Mouse (Mus musculus) stomach, postnatal 0 days (tissue): Measurements from ENCODE around the gene Gorasp1. TPM values are rescaled to one million over a fixed set of nuclear protein-coding genes. Genes with fewer than 3 reads are reported as not detected.

ENCODE experiments used
- ATAC-seq: fragments of 200-750 bp; cut with Nextera tagmentation; 2 replicates; pipeline ENCODE4 v1.8.0; 2017; ENCODE audit not compliant: low FRiP score, low TSS enrichment
- DNase-seq: peaks from one replicate; pipeline ENCODE4 v3.0.0-alpha.2; 2016; ENCODE audit warnings: low spot score
- H3K27ac ChIP-seq: fragments of 300-500 bp; sonication (generic); replicated peaks from 2 replicates; pipeline ENCODE4 v1.5.1; 2014; ENCODE audit warnings: mild to moderate bottlenecking, control low read depth
- H3K27me3 ChIP-seq: fragments of 300-500 bp; sonication (generic); 2 replicates; pipeline ENCODE4 v1.6.1; 2014; ENCODE audit warnings: low read length; ENCODE audit not compliant: control insufficient read depth, insufficient read depth
- H3K36me3 ChIP-seq: fragments of 300-500 bp; sonication (generic); 2 replicates; pipeline ENCODE4 v1.6.1; 2014; ENCODE audit warnings: low read length, mixed read lengths; ENCODE audit not compliant: control insufficient read depth, insufficient read depth
- H3K4me1 ChIP-seq: fragments of 300-500 bp; sonication (generic); replicated peaks from 2 replicates; pipeline ENCODE4 v1.6.1; 2014; ENCODE audit warnings: antibody characterized with exemption; ENCODE audit not compliant: control insufficient read depth, insufficient read depth
- H3K4me2 ChIP-seq: fragments of 300-500 bp; sonication (generic); replicated peaks from 2 replicates; pipeline ENCODE4 v1.6.1; 2014; ENCODE audit warnings: low read depth, mild to moderate bottlenecking, control low read depth, moderate library complexity
- H3K4me3 ChIP-seq: fragments of 300-500 bp; sonication (generic); 2 replicates; pipeline ENCODE4 v1.5.1; 2014; ENCODE audit warnings: low read depth, low read length, control low read depth
- H3K9ac ChIP-seq: fragments of 300-500 bp; sonication (generic); 2 replicates; pipeline ENCODE4 v1.6.1; 2014; ENCODE audit warnings: mild to moderate bottlenecking, low read length, control low read depth, mixed read lengths
- H3K9me3 ChIP-seq: fragments of 300-500 bp; sonication (generic); 2 replicates; pipeline ENCODE4 v1.6.1; 2016; ENCODE audit warnings: low read length; ENCODE audit not compliant: control insufficient read depth
- CTCF ChIP-seq: IDR thresholded peaks from 2 replicates; pipeline ENCODE4 v1.5.1; 2016; ENCODE audit warnings: antibody characterized with exemption, low read depth, mild to moderate bottlenecking, moderate library complexity
- EP300 ChIP-seq: optimal IDR thresholded peaks from 2 replicates; pipeline ENCODE3; 2016; ENCODE audit warnings: antibody characterized with exemption
- WGBS: fragments of 180-500 bp; shearing (Covaris S2); extraction: QIAGEN DNeasy Blood & Tissue Kit; methylation state at CpG from one replicate; pipeline ENCODE4 v1.1.7; 2014; 5-methylcytosine and 5-hydroxymethylcytosine counted together
- polyA plus RNA-seq: library from polyadenylated mRNA; unstranded; fragments of >200 nt; fragmentation: Nextera tagmentation; extraction: Ambion mirVana; gene quantifications from 2 replicates; pipeline ENCODE4 v1.2.1, GENCODE M21; 2015

Gorasp1 gene
- polyA plus RNA-seq, 1 experiment from 2014 or later: 17.8 TPM

DNA sequence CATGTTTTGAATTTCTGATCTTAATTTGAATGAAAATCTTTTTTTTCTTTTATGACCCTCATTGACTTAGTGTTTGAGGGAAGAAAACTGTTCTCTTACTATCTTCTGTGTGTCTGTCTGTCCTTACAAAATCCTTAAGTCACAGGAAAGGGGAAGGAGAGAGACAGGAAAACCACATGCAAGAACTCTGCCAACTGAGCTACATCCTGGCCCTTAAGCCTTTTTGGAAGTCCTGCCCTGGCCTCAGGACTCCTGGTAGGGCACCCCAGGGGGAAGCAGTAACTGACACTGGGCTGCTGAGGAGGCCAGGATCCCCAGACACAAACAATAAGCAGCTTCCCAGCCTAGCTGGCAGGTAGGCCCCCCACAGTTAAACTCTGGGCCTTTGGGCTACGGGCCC, 6.0 kb upstream of the Gorasp1 start:
- 70% methylated on average over 1 of the region's 1 CpGs for WGBS
- Histone ChIP-seq H3K4me2 (no peak overlapping the region), H3K9me3 (no peaks in the 10 kb centered on the region), H3K27me3 (no peaks in the 10 kb centered on the region), H3K36me3 (no peaks in the 10 kb centered on the region), H3K9ac (no peak overlapping the region), H3K27ac (no peak overlapping the region), H3K4me3 (no peak overlapping the region), H3K4me1 (no peaks in the 10 kb centered on the region)
- no peak for DNase-seq
- no peak for ATAC-seq
- TF ChIP-seq CTCF: no peak
- no peak for TF ChIP-seq EP300

GRCm38 (mm10) chr9:119941861-119942260, 4.5 kb upstream of the Gorasp1 start:
- no peaks in the 10 kb centered on the region for H3K27me3 ChIP-seq
- H3K4me3 ChIP-seq: no peak overlapping the region
- H3K4me2 ChIP-seq: no peak overlapping the region
- no peak for ATAC-seq
- H3K9me3 ChIP-seq: no peaks in the 10 kb centered on the region
- no peak overlapping the region for H3K9ac ChIP-seq
- no peak for DNase-seq
- no peak overlapping the region for H3K27ac ChIP-seq
- 76% methylated on average over 14 of the region's 14 CpGs for WGBS
- no peaks in the 10 kb centered on the region for H3K36me3 ChIP-seq
- no peaks in the 10 kb centered on the region for H3K4me1 ChIP-seq
- no peak for TF ChIP-seq CTCF
- TF ChIP-seq EP300: no peak

- Histone ChIP-seq H3K27ac (no peak overlapping the region), H3K27me3 (no peaks in the 10 kb centered on the region), H3K9ac (no peak overlapping the region), H3K4me3 (no peak overlapping the region), H3K36me3 (no peaks in the 10 kb centered on the region), H3K4me2 (no peak overlapping the region), H3K4me1 (no peaks in the 10 kb centered on the region), H3K9me3 (no peaks in the 10 kb centered on the region)
- ATAC-seq (no peak), DNase-seq (no peak)
- TF ChIP-seq CTCF (no peak), EP300 (no peak)
- WGBS: 67% methylated on average over 5 of the region's 5 CpGs
Measured at GRCm38 (mm10) chr9:119941407-119941806, 4.0 kb upstream of the Gorasp1 start.

DNA sequence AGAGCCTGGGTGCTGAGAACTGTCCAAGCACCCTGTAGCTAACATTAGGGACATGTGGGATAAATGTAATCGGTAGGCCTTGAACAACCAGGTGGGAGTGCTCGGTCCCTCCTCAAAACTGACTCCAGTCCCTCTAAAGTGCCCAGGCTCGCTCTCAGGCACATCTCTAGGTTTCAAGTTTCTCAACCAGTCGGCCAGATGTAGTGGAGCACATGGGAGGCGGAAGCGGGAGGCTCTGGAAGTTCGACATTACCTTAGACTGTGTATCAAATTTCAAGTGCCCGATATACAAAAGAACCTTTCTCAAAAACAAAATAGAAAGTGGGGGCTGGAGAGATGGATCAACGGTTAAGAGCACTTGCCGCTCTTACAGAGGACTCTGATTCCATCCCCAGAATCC, 2.3 kb upstream of the Gorasp1 start:
- no peaks in the 10 kb centered on the region for H3K9me3 ChIP-seq
- no peaks in the 10 kb centered on the region for H3K27me3 ChIP-seq
- ATAC-seq (no peak), DNase-seq (no peak)
- no peak overlapping the region for H3K9ac ChIP-seq
- TF ChIP-seq EP300 (no peak), CTCF (no peak)
- no peaks in the 10 kb centered on the region for H3K4me1 ChIP-seq
- H3K4me2 ChIP-seq: no peak overlapping the region
- H3K4me3 ChIP-seq: no peak overlapping the region
- no peaks in the 10 kb centered on the region for H3K36me3 ChIP-seq
- no peak overlapping the region for H3K27ac ChIP-seq
- WGBS: 64% methylated on average over 10 of the region's 10 CpGs

DNA sequence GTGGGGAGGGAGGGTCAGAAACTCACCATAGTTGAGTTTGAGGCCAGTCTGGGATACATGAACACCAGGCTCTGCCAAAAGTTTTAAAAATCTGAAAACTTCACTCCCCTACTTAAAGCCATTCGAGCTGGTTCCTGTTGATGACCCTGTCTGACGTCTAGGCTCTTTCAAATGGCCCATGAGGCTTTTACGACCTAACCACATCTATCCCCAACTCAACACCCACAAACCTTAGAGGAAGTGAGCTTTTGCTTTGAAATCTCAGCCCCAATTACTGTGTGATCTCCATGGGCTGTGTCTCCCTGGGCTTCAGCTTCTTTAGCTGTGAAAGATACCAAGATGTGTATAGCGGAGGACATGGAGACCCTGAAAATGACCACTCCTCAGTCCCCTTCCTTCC, 1.1 kb upstream of the Gorasp1 start:
- no peaks in the 10 kb centered on the region for H3K27me3 ChIP-seq
- no peaks in the 10 kb centered on the region for H3K36me3 ChIP-seq
- H3K9me3 ChIP-seq: no peaks in the 10 kb centered on the region
- no peak for ATAC-seq
- no peak overlapping the region for H3K27ac ChIP-seq
- whole genome bisulfite sequencing: 79% methylated on average over 4 of the region's 4 CpGs
- TF ChIP-seq CTCF (no peak), EP300 (no peak)
- H3K4me3 ChIP-seq: no peak overlapping the region
- DNase-seq: no peak
- no peaks in the 10 kb centered on the region for H3K4me1 ChIP-seq
- no peak overlapping the region for H3K9ac ChIP-seq
- no peak overlapping the region for H3K4me2 ChIP-seq

GRCm38 (mm10) chr9:119933675-119934074, 3.7 kb downstream of the Gorasp1 start:
- Histone ChIP-seq H3K36me3 (peaks cover 14% of the 10 kb centered on the region), H3K9ac (no peak overlapping the region), H3K4me2 (no peak overlapping the region), H3K27me3 (no peaks in the 10 kb centered on the region), H3K4me1 (no peaks in the 10 kb centered on the region), H3K4me3 (no peak overlapping the region), H3K27ac (no peak overlapping the region), H3K9me3 (no peaks in the 10 kb centered on the region)
- ATAC-seq (no peak), DNase-seq (no peak)
- TF ChIP-seq CTCF (no peak), EP300 (no peak)
- 91% methylated on average over 6 of the region's 6 CpGs for WGBS
